Mouse (Mus musculus): Measurements from ENCODE around the gene Zfp72.

- no peak for TF ChIP-seq CTCF (IDR thresholded peaks at IDR 0.05; ENCODE audit: low read depth)
- TF ChIP-seq EP300 (optimal IDR thresholded peaks at IDR 0.05): no peak
Observed at GRCm38 (mm10) chr13:74382289-74382688, 8.3 kb downstream of the Zfp72 start.
